Mouse (Mus musculus) erythroblast, adult 5-6 weeks (primary cell): ENCODE data around the gene F930015N05Rik. TPM values are rescaled to one million over a fixed set of nuclear protein-coding genes. Genes with fewer than 3 reads are reported as not detected.

ENCODE experiments used
- ATAC-seq: replicated peaks from 2 replicates; pipeline ENCODE4 v1.8.0; 2016; ENCODE audit warnings: moderate number of reproducible peaks, mild to moderate bottlenecking, moderate TSS enrichment, inconsistent platforms; ENCODE audit not compliant: poor library complexity, low FRiP score, severe bottlenecking
- total RNA-seq, 2 experiments: library from RNA; stranded (forward) in 1 of 2; stranded (reverse) in 1 of 2; fragments of 150-400 nt in 1 of 2; fragments of 200-764, 138-1000 nt in 1 of 2; gene quantifications; 2 replicates each; pipeline versions ENCODE4 v1.2.3 to v1.2.4; 2015 to 2017; ENCODE audit warnings: low replicate concordance in 2 of 2

F930015N05Rik gene
- total RNA-seq (2015; ENCODE audit: low replicate concordance) (not detected in 2 replicates), total RNA-seq (2017; ENCODE audit: low replicate concordance) (not detected in 2 replicates)

DNA sequence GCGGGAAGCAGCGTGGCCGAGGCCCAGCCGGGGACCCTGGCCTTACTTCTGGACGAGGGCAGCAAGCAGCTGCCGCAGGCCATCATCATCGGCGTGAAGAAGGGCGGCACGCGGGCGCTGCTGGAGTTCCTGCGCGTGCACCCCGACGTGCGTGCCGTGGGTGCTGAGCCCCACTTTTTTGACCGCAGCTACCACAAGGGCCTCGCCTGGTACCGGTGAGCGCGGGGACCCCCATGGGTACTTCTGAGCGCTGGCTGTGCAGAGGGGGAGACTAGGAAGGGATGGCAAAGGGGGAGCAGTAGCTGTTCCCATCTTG is at the start of gene F930015N05Rik:
F930015N05Rik (minus strand) TSS at position 242 of the 316 bp plus-strand sequence.
- no peak for ATAC-seq

DNA sequence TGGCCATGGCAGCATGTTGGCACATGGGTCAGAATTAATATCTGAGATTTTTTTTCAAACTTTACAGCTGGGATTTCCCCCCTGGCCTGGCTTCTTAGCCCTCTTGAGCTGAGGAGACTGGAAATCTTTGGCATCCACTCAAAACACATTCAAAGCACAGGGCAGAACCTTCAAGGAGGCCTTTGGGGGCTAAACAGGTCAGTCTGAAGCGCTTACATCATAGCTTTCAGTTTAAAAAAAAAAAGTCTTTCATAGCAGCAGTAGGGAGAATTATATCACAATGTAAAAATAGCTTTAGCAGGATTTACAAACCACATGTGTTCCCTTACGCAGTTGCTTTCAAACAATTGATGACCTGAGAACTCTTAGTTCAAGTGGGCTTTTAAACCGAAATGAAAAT is 45.0 kb upstream of the F930015N05Rik start:
- no peak for ATAC-seq

- ATAC-seq: no peak
These were observed 37.2 kb upstream of the F930015N05Rik start for GRCm38 (mm10) chr11:64473679-64474078.

- ATAC-seq: no peak
These were observed 34.2 kb upstream of the F930015N05Rik start for GRCm38 (mm10) chr11:64470689-64471088.

GRCm38 (mm10) chr11:64468737-64469136 is 32.3 kb upstream of the F930015N05Rik start:
- ATAC-seq: no peak

- ATAC-seq: no peak
These were observed 25.3 kb upstream of the F930015N05Rik start for GRCm38 (mm10) chr11:64461746-64462145.

GRCm38 (mm10) chr11:64448586-64449315 is 12.3 kb upstream of the F930015N05Rik start:
- ATAC-seq: no peak

GRCm38 (mm10) chr11:64445227-64445626 is 8.8 kb upstream of the F930015N05Rik start:
- no peak for ATAC-seq

- no peak for ATAC-seq
These were observed 6.2 kb upstream of the F930015N05Rik start for GRCm38 (mm10) chr11:64442701-64443100.

- ATAC-seq: no peak
These were observed 5.7 kb upstream of the F930015N05Rik start for GRCm38 (mm10) chr11:64442119-64442518.

GRCm38 (mm10) chr11:64438909-64439308 is 2.5 kb upstream of the F930015N05Rik start:
- no peak for ATAC-seq

DNA sequence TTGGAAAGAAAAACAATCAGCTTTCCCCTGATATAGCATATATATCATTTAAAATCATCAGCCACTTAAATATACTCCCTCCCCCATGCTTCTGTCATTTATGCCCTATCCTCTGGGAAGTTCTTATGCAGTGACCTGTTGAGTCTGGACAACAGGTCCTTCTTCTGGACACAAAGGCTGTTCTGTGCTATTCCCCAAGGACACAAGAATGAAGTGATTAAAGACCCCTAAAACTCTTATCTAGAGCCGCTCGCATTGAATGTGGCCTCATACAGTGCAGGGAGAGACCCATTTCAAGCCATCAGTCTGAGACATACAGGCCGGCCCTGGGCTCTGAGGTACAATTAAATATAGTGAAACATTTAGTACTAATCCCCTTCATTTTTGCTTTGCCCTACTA is 1.3 kb upstream of the F930015N05Rik start:
- ATAC-seq: no peak

GRCm38 (mm10) chr11:64436791-64437298 is 392 bp upstream of the F930015N05Rik start:
- no peak for ATAC-seq

- no peak for ATAC-seq
These were observed 674 bp downstream of the F930015N05Rik start for GRCm38 (mm10) chr11:64435546-64436411.

- ATAC-seq: no peak
These were observed 1.6 kb downstream of the F930015N05Rik start, which contains the start of gene Hs3st3a1 for GRCm38 (mm10) chr11:64434611-64435545. Gene Hs3st3a1 (plus strand): TSS chr11:64435332.

GRCm38 (mm10) chr11:64418969-64419368 is 17.5 kb downstream of the F930015N05Rik start:
- ATAC-seq: no peak

DNA sequence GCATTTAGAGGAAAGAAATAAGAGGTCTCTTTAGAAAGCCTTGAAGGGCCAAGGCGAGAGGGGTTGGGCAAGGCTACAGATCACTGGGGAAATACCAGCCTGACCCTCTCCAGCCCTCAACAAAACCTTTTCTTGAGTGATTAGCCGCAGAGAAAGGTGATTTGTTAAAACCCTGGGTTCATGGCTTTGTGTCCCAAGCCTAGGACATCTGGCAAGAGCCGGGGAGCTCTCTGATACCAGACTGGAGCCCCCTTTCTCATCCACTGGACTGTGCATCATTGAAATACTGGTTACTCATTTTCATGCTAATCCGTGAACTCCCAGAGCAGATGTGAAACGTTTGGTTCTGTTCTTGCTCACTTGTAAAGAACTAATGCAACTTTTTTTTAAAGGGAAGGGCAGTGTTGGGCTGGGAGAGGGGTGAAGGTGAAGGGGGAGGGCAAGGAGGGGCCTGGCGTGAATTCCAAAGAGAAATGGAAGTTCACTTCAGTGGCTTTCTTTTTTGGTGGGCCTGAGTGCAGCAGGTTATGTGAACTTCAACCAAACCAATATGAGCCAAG is 35.8 kb downstream of the F930015N05Rik start:
- no peak for ATAC-seq

- ATAC-seq: no peak
These were observed 38.8 kb downstream of the F930015N05Rik start for GRCm38 (mm10) chr11:64397612-64398011.

DNA sequence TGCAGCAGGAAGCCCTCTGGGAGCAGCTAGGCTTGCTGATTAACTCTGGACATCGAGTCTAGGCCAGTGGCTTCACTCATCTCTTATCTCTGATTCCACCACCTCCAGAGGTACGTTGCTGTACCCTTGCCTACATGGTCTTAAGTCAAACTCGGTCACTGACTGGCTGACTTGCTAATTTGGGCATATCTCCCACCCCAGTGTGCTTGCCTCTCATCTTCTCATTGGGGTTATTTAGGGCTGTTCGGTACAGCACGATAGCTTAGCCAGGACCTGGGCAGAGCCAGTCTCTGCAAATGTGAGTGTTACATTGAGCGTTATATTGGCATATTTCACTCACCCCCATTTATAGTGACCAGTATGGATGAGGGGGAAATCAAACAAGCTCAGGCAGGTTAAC is 39.5 kb downstream of the F930015N05Rik start:
- no peak for ATAC-seq
